Mouse (Mus musculus) liver, adult 2 months (tissue): ENCODE measurements at regions not wholly inside any gene's neighbourhood (a gene's known extent, or its start where the extent isn't known, plus 50 kb on each side); places are given as distances from the start of the nearest gene placed in this dataset.

Source experiments
- CTCF ChIP-seq: fragments of 200-500 bp; IDR thresholded peaks from 2 replicates; pipeline ENCODE4 v1.5.1; 2011; ENCODE audit warnings: low read depth, low read length, control low read depth
- POLR2A ChIP-seq: fragments of 200-500 bp; IDR thresholded peaks from 2 replicates; pipeline ENCODE4 v1.6.1; 2011; ENCODE audit warnings: low read length, control low read depth; ENCODE audit not compliant: insufficient read depth; ENCODE audit errors: extremely low read depth

DNA sequence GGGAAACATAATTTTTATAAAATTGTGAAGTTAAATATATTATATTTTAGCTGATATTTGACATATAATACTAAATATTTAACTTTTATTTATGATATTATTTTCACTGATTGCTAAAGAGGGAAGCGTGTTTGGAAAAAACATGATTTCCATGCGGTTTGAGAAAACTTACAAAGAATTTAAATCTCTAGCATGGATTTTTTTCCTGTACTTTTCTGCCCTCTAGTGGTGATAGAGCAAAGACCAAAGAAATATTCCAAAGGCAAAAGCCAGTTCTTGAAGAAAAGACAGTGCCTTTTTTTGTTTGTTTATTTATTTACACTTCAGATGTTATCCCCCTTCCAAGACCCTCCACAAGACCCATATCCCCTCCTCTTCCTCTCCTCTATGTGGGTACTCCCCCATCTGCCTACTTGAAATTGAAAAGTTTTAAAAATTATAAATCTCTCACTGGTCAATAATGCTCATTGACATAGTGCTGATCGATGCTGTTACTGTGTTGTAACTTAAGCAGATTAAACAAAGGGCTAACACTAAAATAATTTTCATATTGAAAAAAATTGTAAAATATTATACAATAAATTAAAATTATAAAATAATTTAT, 131.1 kb upstream of the Rgs1 start:
- peak; percentile 63 for TF ChIP-seq CTCF
- no peak for TF ChIP-seq POLR2A
